Mouse (Mus musculus) neutrophil, adult 59 days (primary cell): ENCODE measurements around the gene H2-M10.4. TPM values are rescaled to one million over a fixed set of nuclear protein-coding genes. Genes with fewer than 3 reads are reported as not detected.

Experiments
- total RNA-seq, 2 experiments: library from RNA; stranded (reverse); gene quantifications; 1 replicate in 1 of 2; 2 replicates in 1 of 2; pipeline ENCODE4 v1.2.4; 2023

Gene H2-M10.4
- not detected for total RNA-seq

GRCm38 (mm10) chr17:36462234-36462633 lies at the start of gene H2-M10.4:
H2-M10.4 (minus strand) TSS chr17:36462334.

Other genes with a start within 250 kb of the H2-M10.4 start
- gene Rpp21, start 204.3 kb downstream of the H2-M10.4 start, total RNA-seq: 10 to 100 TPM; 45.3 to 49.0 TPM
- 10 to 100 TPM; 39.3 to 41.4 TPM for gene Trim39, start 190.1 kb downstream of the H2-M10.4 start, total RNA-seq
- gene H2-M10.2, start 175.8 kb downstream of the H2-M10.4 start, total RNA-seq: not detected
- not detected for gene H2-M10.1, start 136.2 kb downstream of the H2-M10.4 start, total RNA-seq
- gene H2-M10.3, start 93.9 kb downstream of the H2-M10.4 start, total RNA-seq: not detected
- gene H2-M11, start 84.7 kb upstream of the H2-M10.4 start, total RNA-seq: not detected
- gene H2-M9, start 180.3 kb upstream of the H2-M10.4 start, total RNA-seq: not detected
- gene H2-M1, start 209.9 kb upstream of the H2-M10.4 start, total RNA-seq: not detected